9 mouse cellular contexts compared by ENCODE assay signal in genomic region chr8:70769359-70769758, GRCm38 (mm10). TPM values are rescaled to one million over a fixed set of nuclear protein-coding genes. Genes with fewer than 3 reads are reported as not detected.
DNase-seq lines count a peak whose midpoint lies in the region; ATAC-seq and TF ChIP-seq lines count a peak whose summit lies in the region.
"Had no signal": no experiment of that assay in that cellular context is flagged by ENCODE, and none has a peak within 500 bp of the region (broad histone marks: within the 10 kb centered on the region; RNA-seq: fewer than 3 reads in every experiment).

No protein-coding gene starts in this region.

- intact Hi-C loops in heart, postnatal 14 days (cut with DNase I): loop anchor here (1.0 kb wide), 1 partner anchor 49 kb away; no protein-coding TSS in a partner anchor

- WGBS in forebrain, embryonic 10.5 days: 7% methylated on average over 26 of the region's 26 CpGs
- 6% methylated on average over 24 of the region's 26 CpGs for WGBS in liver, postnatal 0 days (ENCODE audit: insufficient replicate concordance)
- 8% methylated on average over 26 of the region's 26 CpGs for WGBS in neural tube, embryonic 14.5 days

- no peak overlapping the region for H3K9ac ChIP-seq in liver, postnatal 0 days (replicated peaks)
- H3K9ac ChIP-seq in neural tube, embryonic 14.5 days (replicated peaks; ENCODE audit: low read depth, low read length): no peak overlapping the region
- H3K9ac ChIP-seq: heart, embryonic 13.5 days had no signal

- H3K27me3 ChIP-seq in forebrain, embryonic 10.5 days (ENCODE audit: poor library complexity, severe bottlenecking): peaks cover 33% of the 10 kb centered on the region
- no peaks in the 10 kb centered on the region for H3K27me3 ChIP-seq in liver, postnatal 0 days (ENCODE audit: insufficient read depth, low read length)
- H3K27me3 ChIP-seq in neural tube, embryonic 14.5 days (ENCODE audit: control insufficient read depth, insufficient read depth, low read length): no peaks in the 10 kb centered on the region
- no peaks in the 10 kb centered on the region for H3K27me3 ChIP-seq in testis, adult 2 months (ENCODE audit: control insufficient read depth, insufficient read depth, low read length)

- DNase-seq in CD8-positive naive resting alpha-beta T cell, adult 2 months (ENCODE audit: low read depth in 2 of 2, low spot score in 2 of 2): peak; percentile 95 to 97
- peak; percentile 89 for DNase-seq in c-Kit-negative CD71-positive TER-119-positive erythroid progenitor cells, embryonic 14.5 days (ENCODE audit: low read depth, low spot score)
- DNase-seq in forebrain, embryonic 10.5 days (ENCODE audit: extremely low spot score, low spot score): peak; percentile 94
- peak; percentile 97 to 98 for DNase-seq in heart, postnatal 14 days
- peak; percentile 95 for DNase-seq in layer of hippocampus, adult 11-12 months (ENCODE audit: low spot score)
- peak; percentile 99 for DNase-seq in liver, postnatal 0 days

- H3K4me2 ChIP-seq in liver, postnatal 0 days (ENCODE audit: low read depth, low read length): no peak overlapping the region
- H3K4me2 ChIP-seq in neural tube, embryonic 14.5 days (ENCODE audit: low read depth, low read length): no peak overlapping the region
- H3K4me2 ChIP-seq: heart, embryonic 13.5 days had no signal

- no peak for TF ChIP-seq EP300 in liver, postnatal 0 days (IDR thresholded peaks at IDR 0.05; ENCODE audit: low read depth)

- peak; percentile 81 for ATAC-seq in liver, postnatal 0 days
- ATAC-seq in neural tube, embryonic 14.5 days (ENCODE audit: low read depth): peak; percentile 73

- peak; percentile 100 for TF ChIP-seq CTCF in liver, postnatal 0 days (IDR thresholded peaks at IDR 0.05; ENCODE audit: low read depth)
- TF ChIP-seq CTCF in testis, adult 2 months (IDR thresholded peaks at IDR 0.05; ENCODE audit: control insufficient read depth, insufficient read depth, insufficient replicate concordance, low read depth, low read length): peak; percentile 96

- peaks cover 65% of the 10 kb centered on the region for H3K4me1 ChIP-seq in forebrain, embryonic 10.5 days
- peaks cover 51% of the 10 kb centered on the region for H3K4me1 ChIP-seq in liver, postnatal 0 days (ENCODE audit: insufficient read depth)
- H3K4me1 ChIP-seq in neural tube, embryonic 14.5 days (ENCODE audit: control insufficient read depth, insufficient read depth, low read length): peaks cover 17% of the 10 kb centered on the region
- H3K4me1 ChIP-seq in testis, adult 2 months (ENCODE audit: control insufficient read depth, insufficient read depth, low read length): peaks cover 11% of the 10 kb centered on the region

- H3K4me3 ChIP-seq in forebrain, embryonic 10.5 days: peak overlapping the region; percentile 11; the same call in 1 of the 2 replicates
- no peak overlapping the region for H3K4me3 ChIP-seq in liver, postnatal 0 days (ENCODE audit: low read depth, low read length)
- H3K4me3 ChIP-seq in neural tube, embryonic 14.5 days (ENCODE audit: low read depth, low read length): no peak overlapping the region
- H3K4me3 ChIP-seq in testis, adult 2 months (ENCODE audit: control insufficient read depth, low read depth, low read length): no peak overlapping the region
- H3K4me3 ChIP-seq: heart, embryonic 13.5 days had no signal

- peaks cover 69% of the 10 kb centered on the region for H3K36me3 ChIP-seq in forebrain, embryonic 10.5 days (replicated peaks)
- H3K36me3 ChIP-seq in liver, postnatal 0 days (replicated peaks; ENCODE audit: insufficient read depth, low read length): peaks cover 26% of the 10 kb centered on the region
- H3K36me3 ChIP-seq in neural tube, embryonic 14.5 days (ENCODE audit: control insufficient read depth, insufficient read depth, low read length): peaks cover 50% of the 10 kb centered on the region
- no peaks in the 10 kb centered on the region for H3K36me3 ChIP-seq in testis, adult 2 months (ENCODE audit: control insufficient read depth, insufficient read depth, low read length)

- peak overlapping the region; percentile 37 for H3K27ac ChIP-seq in forebrain, embryonic 10.5 days
- 0 out of 2 replicates have a peak overlapping the region, but pooled peaks have one; percentile 66 for H3K27ac ChIP-seq in liver, postnatal 0 days (ENCODE audit: low read depth)
- no peak overlapping the region for H3K27ac ChIP-seq in neural tube, embryonic 14.5 days (ENCODE audit: low read depth, low read length)
- no peak overlapping the region for H3K27ac ChIP-seq in testis, adult 2 months (ENCODE audit: control insufficient read depth, insufficient read depth, low read depth, low read length)
- H3K27ac ChIP-seq: heart, embryonic 13.5 days had no signal

- no peak for TF ChIP-seq POLR2A in testis, adult 2 months (IDR thresholded peaks at IDR 0.05; ENCODE audit: control insufficient read depth, low read depth, low read length)

- H3K9me3 ChIP-seq in forebrain, embryonic 10.5 days: no peaks in the 10 kb centered on the region
- H3K9me3 ChIP-seq in liver, postnatal 0 days (ENCODE audit: low read length): no peaks in the 10 kb centered on the region
- no peaks in the 10 kb centered on the region for H3K9me3 ChIP-seq in neural tube, embryonic 14.5 days (ENCODE audit: control insufficient read depth, low read length)
- H3K9me3 ChIP-seq: heart, embryonic 13.5 days had no signal

RNA-seq across cellular contexts. Expression of gene Pik3r2, which starts 7.2 kb away (rescaled TPM):
- polyA plus RNA-seq in forebrain, embryonic 10.5 days (2016; fragmentation: Nextera tagmentation; extraction: Ambion mirVana): 67.1 and 69.2 TPM in 2 replicates
- 10 to 100 TPM; 31.4 to 33.1 TPM for total RNA-seq in heart, postnatal 14 days (2021)
- polyA plus RNA-seq in liver, postnatal 0 days (2015; fragmentation: Nextera tagmentation; extraction: Ambion mirVana): 8.9 and 9.0 TPM in 2 replicates
- polyA plus RNA-seq in neural tube, embryonic 14.5 days (2014; fragmentation: Nextera tagmentation; extraction: Ambion mirVana): 72.2 and 75.6 TPM in 2 replicates
- polyA plus RNA-seq in testis, adult 2 months (2012; rRNA removed): 25.1 and 30.8 TPM in 2 replicates

RNA-seq across cellular contexts. Expression of gene Mpv17l2, which starts 8.6 kb away (rescaled TPM):
- 30.8 and 34.3 TPM in 2 replicates for polyA plus RNA-seq in forebrain, embryonic 10.5 days (2016; fragmentation: Nextera tagmentation; extraction: Ambion mirVana)
- 10 to 100 TPM; 29.3 to 29.9 TPM for total RNA-seq in heart, postnatal 14 days (2021)
- 36.3 and 39.9 TPM in 2 replicates for polyA plus RNA-seq in liver, postnatal 0 days (2015; fragmentation: Nextera tagmentation; extraction: Ambion mirVana)
- polyA plus RNA-seq in neural tube, embryonic 14.5 days (2014; fragmentation: Nextera tagmentation; extraction: Ambion mirVana): 36.5 and 41.2 TPM in 2 replicates
- polyA plus RNA-seq in testis, adult 2 months (2012; rRNA removed): 13.5 and 14.4 TPM in 2 replicates

RNA-seq across cellular contexts. Expression of gene Rab3a, which starts 14.9 kb away (rescaled TPM):
- 10.5 and 12.2 TPM in 2 replicates for polyA plus RNA-seq in forebrain, embryonic 10.5 days (2016; fragmentation: Nextera tagmentation; extraction: Ambion mirVana)
- total RNA-seq in heart, postnatal 14 days (2021): 10 to 100 TPM; 51.6 to 51.9 TPM
- polyA plus RNA-seq in liver, postnatal 0 days (2015; fragmentation: Nextera tagmentation; extraction: Ambion mirVana): 3.2 and 3.3 TPM in 2 replicates
- polyA plus RNA-seq in neural tube, embryonic 14.5 days (2014; fragmentation: Nextera tagmentation; extraction: Ambion mirVana): 570 and 690 TPM in 2 replicates
- 7.9 and 8.2 TPM in 2 replicates for polyA plus RNA-seq in testis, adult 2 months (2012; rRNA removed)

RNA-seq across cellular contexts. Expression of gene Mast3, which starts 35.5 kb away (rescaled TPM):
- 12.0 and 14.9 TPM in 2 replicates for polyA plus RNA-seq in forebrain, embryonic 10.5 days (2016; fragmentation: Nextera tagmentation; extraction: Ambion mirVana)
- 10 to 100 TPM in 1 of 2 experiments, 1 to 10 TPM in 1; 9.4 to 11.1 TPM for total RNA-seq in heart, postnatal 14 days (2021)
- polyA plus RNA-seq in liver, postnatal 0 days (2015; fragmentation: Nextera tagmentation; extraction: Ambion mirVana): 5.2 and 6.0 TPM in 2 replicates
- 20.2 and 23.4 TPM in 2 replicates for polyA plus RNA-seq in neural tube, embryonic 14.5 days (2014; fragmentation: Nextera tagmentation; extraction: Ambion mirVana)
- polyA plus RNA-seq in testis, adult 2 months (2012; rRNA removed): 11.0 and 13.1 TPM in 2 replicates

RNA-seq across cellular contexts. Expression of gene Il12rb1, which starts 38.9 kb away (rescaled TPM):
- 0.12 TPM in 1 of 2 replicates, not detected in the other for polyA plus RNA-seq in forebrain, embryonic 10.5 days (2016; fragmentation: Nextera tagmentation; extraction: Ambion mirVana)
- total RNA-seq in heart, postnatal 14 days (2021): under 1 TPM; 0.12 to 0.59 TPM
- polyA plus RNA-seq in liver, postnatal 0 days (2015; fragmentation: Nextera tagmentation; extraction: Ambion mirVana): 0.19 and 0.25 TPM in 2 replicates
- polyA plus RNA-seq in neural tube, embryonic 14.5 days (2014; fragmentation: Nextera tagmentation; extraction: Ambion mirVana): not detected in 2 replicates
- polyA plus RNA-seq in testis, adult 2 months (2012; rRNA removed): 0.25 and 0.40 TPM in 2 replicates
- polyA plus RNA-seq: heart, embryonic 13.5 days had no signal

Comparison
In these comparisons a context has a peak if more than half of its experiments do, and no peak if none do; other contexts are left out.
1. H3K27ac ChIP-seq: peak in forebrain, embryonic 10.5 days (single experiment) and liver, postnatal 0 days (single experiment); none in neural tube, embryonic 14.5 days (single experiment) and testis, adult 2 months (single experiment).
2. RNA of gene Rab3a, which starts 14.9 kb away (polyA plus RNA-seq): 570 to 690 TPM in neural tube, embryonic 14.5 days; 10.5 to 12.2 TPM in forebrain, embryonic 10.5 days, 7.9 to 8.2 TPM in testis, adult 2 months and 3.2 to 3.3 TPM in liver, postnatal 0 days; every median in the first group is over 10 times any median in the second.
3. Peak in every context shown above with its lines, with median percentiles within 50 percentile points of each other: DNase-seq.